Mouse (Mus musculus) ES-E14 (cell line): Measurements from ENCODE around the gene Cnot2. TPM values are rescaled to one million over a fixed set of nuclear protein-coding genes. Genes with fewer than 3 reads are reported as not detected.
A peak's percentile ranks its signal among the peaks of the same experiment; 100 is the strongest.

Experiments used
- DNase-seq: peaks from one replicate; pipeline ENCODE4 v3.0.0-alpha.2; 2013; ENCODE audit warnings: low read depth, low spot score
- H3K27ac ChIP-seq: 2 replicates; pipeline ENCODE4 v1.5.1; 2012; ENCODE audit warnings: low read depth, mild to moderate bottlenecking, low read length, moderate library complexity, mixed read lengths; ENCODE audit not compliant: poor library complexity, insufficient read depth, severe bottlenecking
- H3K36me3 ChIP-seq: 2 replicates; pipeline ENCODE4 v1.6.1; 2012; ENCODE audit warnings: mild to moderate bottlenecking, low read length, moderate library complexity, mixed read lengths; ENCODE audit not compliant: control insufficient read depth, poor library complexity, insufficient read depth, severe bottlenecking
- H3K4me1 ChIP-seq, 2 experiments: fragments of 150-350 bp in 1 of 2; sonication (generic) in 1 of 2; 2 replicates each; pipeline ENCODE4 v1.6.1; 2012; ENCODE audit warnings: low read length in 2 of 2, mild to moderate bottlenecking in 1 of 2, mixed read lengths in 1 of 2; ENCODE audit not compliant: control insufficient read depth in 2 of 2, insufficient read depth in 2 of 2, poor library complexity in 1 of 2
- H3K4me3 ChIP-seq, 2 experiments: fragments of 150-350 bp in 1 of 2; sonication (generic) in 1 of 2; 2 replicates each; pipeline ENCODE4 v1.5.1; 2012; ENCODE audit warnings: low read length in 2 of 2, low read depth in 1 of 2, mild to moderate bottlenecking in 1 of 2, mixed read lengths in 1 of 2; ENCODE audit not compliant: insufficient read depth in 1 of 2, poor library complexity in 1 of 2, severe bottlenecking in 1 of 2
- H3K9ac ChIP-seq: 2 replicates; pipeline ENCODE4 v1.6.1; 2012; ENCODE audit warnings: low read depth, mild to moderate bottlenecking, low read length, mixed read lengths; ENCODE audit not compliant: poor library complexity, insufficient read depth, severe bottlenecking
- H3K9me3 ChIP-seq: fragments of 150-350 bp; sonication (generic); 2 replicates; pipeline ENCODE4 v1.6.1; 2012; ENCODE audit warnings: low read depth, mild to moderate bottlenecking, low read length; ENCODE audit not compliant: control insufficient read depth, insufficient read depth
- CHD2 ChIP-seq: IDR thresholded peaks from 2 replicates; pipeline ENCODE4 v1.6.1; 2014; ENCODE audit warnings: mild to moderate bottlenecking, low read depth, low read length, inconsistent platforms
- HCFC1 ChIP-seq: IDR thresholded peaks from 2 replicates; pipeline ENCODE4 v1.6.1; 2012; ENCODE audit warnings: low read length, inconsistent platforms, borderline replicate concordance; ENCODE audit not compliant: insufficient read depth
- MAFK ChIP-seq: IDR thresholded peaks from 2 replicates; pipeline ENCODE4 v1.6.1; 2014; ENCODE audit warnings: mild to moderate bottlenecking, low read depth, low read length, inconsistent platforms; ENCODE audit not compliant: insufficient read depth
- ZC3H11A ChIP-seq: IDR thresholded peaks from 2 replicates; pipeline ENCODE4 v1.6.1; 2012; ENCODE audit warnings: low read depth, mild to moderate bottlenecking, inconsistent platforms, low read length, borderline replicate concordance
- ZNF384 ChIP-seq: IDR thresholded peaks from 2 replicates; pipeline ENCODE4 v1.6.1; 2012; ENCODE audit warnings: low read depth, low read length, inconsistent platforms
- in situ Hi-C, 2 experiments: fragments of 600-800 bp; cut with MboI; formaldehyde crosslinking; loops; one replicate each; pipeline ENCODE4 v1.15.1; 2025; ENCODE audit warnings: low sequenced_read_pairs in 2 of 2, inconsistent platforms in 1 of 2; ENCODE audit not compliant: unreplicated experiment in 2 of 2
- total RNA-seq: library from RNA; depleted of rRNA; stranded (reverse); fragments of 300-350 nt; gene quantifications from 2 replicates; pipeline ENCODE4 v1.2.3, GENCODE M21; 2012

Cnot2 gene
- total RNA-seq, 1 experiment, result 80.5 TPM

DNA sequence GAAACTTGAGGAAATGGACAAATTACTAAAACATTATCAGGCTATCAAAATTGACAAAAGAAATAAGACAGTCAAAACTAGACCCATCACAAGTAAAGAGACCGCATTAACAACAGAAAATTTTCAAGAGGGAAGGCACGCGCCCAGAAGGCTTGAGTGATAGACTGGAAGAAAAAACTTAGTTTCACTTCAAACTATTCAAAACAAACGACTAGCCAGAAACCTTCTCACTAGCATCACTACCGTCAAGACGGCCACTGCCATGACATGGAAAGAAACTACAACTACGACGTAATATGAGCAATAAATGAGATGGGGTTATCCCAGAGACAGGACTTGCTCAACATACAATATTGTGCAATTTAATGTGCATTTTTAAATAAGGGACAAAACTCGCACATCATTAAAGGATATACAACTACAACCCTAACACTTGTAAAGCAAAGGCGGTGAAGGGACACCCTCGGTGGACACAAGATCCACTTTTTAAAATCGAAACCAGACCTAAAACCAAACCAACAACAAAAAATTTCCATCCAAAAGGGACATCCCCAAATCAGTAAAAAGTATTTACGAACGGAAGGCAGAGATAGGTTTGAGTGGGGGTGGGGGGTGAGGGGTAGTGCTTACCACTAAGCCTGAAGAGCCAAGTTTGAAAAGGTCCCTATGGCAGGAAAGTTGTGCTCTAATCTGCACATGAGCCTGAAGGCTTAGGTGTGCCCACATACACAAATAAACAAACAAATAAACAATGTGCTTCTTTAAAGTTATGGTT, 16.3 kb downstream of the Cnot2 start:
- in situ Hi-C loops, result no loop called here
- TF ChIP-seq ZC3H11A, result no peak
- TF ChIP-seq MAFK, result no peak
- TF ChIP-seq CHD2, result no peak
- no peak for TF ChIP-seq ZNF384
- TF ChIP-seq HCFC1, result no peak
- peaks cover 2 to 33% of the 10 kb centered on the region in 2 experiments for H3K4me1 ChIP-seq
- DNase-seq, result no peak
- H3K27ac ChIP-seq, result no peak overlapping the region
- H3K4me3 ChIP-seq, result peak overlapping the region in 1 of 2 experiments; percentile 10; a peak in 1 of 4 replicates
- no peak overlapping the region for H3K9ac ChIP-seq
- H3K9me3 ChIP-seq, result no peaks in the 10 kb centered on the region
- no peaks in the 10 kb centered on the region for H3K36me3 ChIP-seq

DNA sequence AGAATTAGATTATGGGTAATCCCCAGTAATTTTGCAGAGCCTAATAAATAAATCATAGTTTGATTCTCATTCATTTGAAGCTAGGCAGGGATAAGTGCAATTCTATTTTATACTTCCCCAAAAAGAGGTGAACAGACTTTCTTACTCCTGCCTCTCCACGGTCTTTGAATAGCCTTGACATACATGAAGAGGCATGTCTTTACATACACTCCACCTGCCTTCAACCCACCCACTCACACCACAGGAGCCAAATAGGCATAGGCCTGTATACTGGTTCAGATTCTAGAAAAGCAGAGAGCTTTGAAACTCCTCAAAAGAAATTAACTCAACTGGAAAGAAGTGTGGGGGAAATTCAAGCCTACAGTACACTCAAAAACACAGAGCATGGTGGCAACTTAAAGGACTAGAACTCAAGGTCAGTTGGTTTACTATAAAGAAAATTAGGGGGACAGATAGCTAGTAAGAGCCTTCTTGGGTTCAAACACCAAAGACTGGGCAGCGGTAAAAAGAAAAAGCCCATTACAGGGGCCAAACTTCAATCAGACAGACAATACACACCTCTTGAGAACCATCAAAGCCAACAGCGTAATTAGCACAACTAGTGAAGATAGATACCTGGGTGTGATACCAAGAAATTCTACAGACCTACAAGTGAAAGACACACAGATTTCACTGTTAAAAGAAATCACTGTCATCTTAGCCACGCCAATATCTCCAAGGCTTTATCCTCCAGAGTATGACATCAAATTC, 18.4 kb downstream of the Cnot2 start:
- Histone ChIP-seq H3K4me3 (peak overlapping the region; percentile 21 to 23; a peak in 3 of 4 replicates), H3K36me3 (no peaks in the 10 kb centered on the region), H3K4me1 (peaks cover 2 to 40% of the 10 kb centered on the region in 2 experiments), H3K27ac (peak overlapping the region; percentile 84; the same call in 1 of the 2 replicates), H3K9ac (no peak overlapping the region; the same call in 1 of the 2 replicates), H3K9me3 (no peaks in the 10 kb centered on the region)
- TF ChIP-seq MAFK (no peak), ZNF384 (no peak), HCFC1 (no peak), CHD2 (no peak)
- in situ Hi-C loops, result no loop called here
- DNase-seq, result no peak

DNA sequence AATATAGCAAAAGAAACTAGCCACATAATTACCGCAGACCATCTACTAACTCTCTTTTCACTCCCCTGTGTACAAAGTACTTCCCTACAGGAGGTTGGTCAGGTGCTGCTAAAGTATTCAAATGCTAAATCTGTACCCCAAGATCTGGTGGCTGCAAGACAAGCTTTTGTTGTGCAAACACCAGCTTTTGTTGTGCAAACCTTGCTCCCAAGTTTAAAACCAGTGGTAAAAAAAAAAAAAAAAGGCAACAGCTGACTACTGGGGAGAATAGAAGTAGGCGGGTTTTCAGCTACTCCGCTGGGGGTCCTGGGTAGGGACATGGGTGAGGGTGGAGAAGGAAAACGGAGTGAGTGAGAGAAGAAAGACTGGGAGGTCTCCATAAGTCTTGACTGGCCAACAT, 19.1 kb downstream of the Cnot2 start:
- Histone ChIP-seq H3K4me3 (peak overlapping the region; percentile 21 to 23; a peak in 2 of 4 replicates), H3K36me3 (no peaks in the 10 kb centered on the region), H3K9me3 (no peaks in the 10 kb centered on the region), H3K27ac (peak overlapping the region; percentile 84; the same call in 1 of the 2 replicates), H3K9ac (no peak overlapping the region), H3K4me1 (peaks cover 2 to 40% of the 10 kb centered on the region in 2 experiments)
- TF ChIP-seq CHD2 (no peak; the same call in 1 of the 2 replicates), HCFC1 (no peak), ZNF384 (peak; percentile 100)
- peak; percentile 64 for DNase-seq
- in situ Hi-C loops, result no loop called here

DNA sequence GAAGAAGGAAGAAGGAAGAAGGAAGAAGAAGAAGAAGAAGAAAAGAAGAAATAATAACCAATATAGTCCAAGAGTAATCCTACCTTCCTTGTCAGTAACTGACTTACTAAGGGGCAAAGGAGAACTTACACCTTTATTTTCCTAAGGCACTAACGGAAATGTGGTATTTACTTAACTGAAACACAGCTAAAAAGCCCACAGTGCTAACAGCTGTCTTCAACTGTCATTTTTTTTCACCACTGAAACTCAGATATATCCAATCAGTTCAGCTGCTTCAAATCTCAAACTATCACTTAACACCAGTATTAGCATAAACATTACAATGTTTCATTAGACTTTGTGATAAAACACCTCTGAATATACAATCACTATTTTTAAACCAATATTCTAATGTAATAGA, 22.1 kb downstream of the Cnot2 start:
- Histone ChIP-seq H3K9me3 (no peaks in the 10 kb centered on the region), H3K9ac (no peak overlapping the region), H3K4me3 (no peak overlapping the region), H3K36me3 (no peaks in the 10 kb centered on the region), H3K27ac (no peak overlapping the region), H3K4me1 (peaks cover 6 to 35% of the 10 kb centered on the region in 2 experiments)
- TF ChIP-seq ZC3H11A, result no peak
- TF ChIP-seq MAFK, result no peak
- no peak for TF ChIP-seq ZNF384
- no peak for TF ChIP-seq HCFC1
- TF ChIP-seq CHD2, result no peak
- in situ Hi-C loops, result no loop called here
- DNase-seq, result no peak
